Mouse (Mus musculus) forebrain, embryonic 13.5 days (tissue): Measurements from ENCODE around the gene Crybb1. TPM values are rescaled to one million over a fixed set of nuclear protein-coding genes. Genes with fewer than 3 reads are reported as not detected.
A peak's percentile ranks its signal among the peaks of the same experiment; 100 is the strongest.

Experiments used
- ATAC-seq: fragments of 200-750 bp; cut with Nextera tagmentation; 2 replicates; pipeline ENCODE4 v1.8.0; 2017
- H3K27ac ChIP-seq: fragments of 300-500 bp; sonication (generic); 2 replicates; pipeline ENCODE4 v1.5.1; 2015; ENCODE audit warnings: inconsistent platforms, mild to moderate bottlenecking, moderate library complexity
- H3K27me3 ChIP-seq: fragments of 300-500 bp; sonication (generic); 2 replicates; pipeline ENCODE4 v1.6.1; 2015; ENCODE audit warnings: mild to moderate bottlenecking, inconsistent platforms
- H3K36me3 ChIP-seq: fragments of 300-500 bp; sonication (generic); 2 replicates; pipeline ENCODE4 v1.6.1; 2015; ENCODE audit warnings: mild to moderate bottlenecking, inconsistent platforms; ENCODE audit not compliant: poor library complexity, severe bottlenecking
- H3K4me1 ChIP-seq: fragments of 300-500 bp; sonication (generic); 2 replicates; pipeline ENCODE4 v1.6.1; 2015; ENCODE audit warnings: inconsistent platforms
- H3K4me2 ChIP-seq: fragments of 300-500 bp; sonication (generic); 2 replicates; pipeline ENCODE4 v1.6.1; 2015; ENCODE audit warnings: inconsistent platforms, mild to moderate bottlenecking, moderate library complexity
- H3K4me3 ChIP-seq: fragments of 300-500 bp; sonication (generic); 2 replicates; pipeline ENCODE4 v1.5.1; 2015; ENCODE audit warnings: mild to moderate bottlenecking, inconsistent platforms
- H3K9ac ChIP-seq: fragments of 300-500 bp; sonication (generic); 2 replicates; pipeline ENCODE4 v1.6.1; 2015; ENCODE audit warnings: mild to moderate bottlenecking, inconsistent platforms
- H3K9me3 ChIP-seq: fragments of 300-500 bp; sonication (generic); replicated peaks from 2 replicates; pipeline ENCODE4 v1.6.1; 2016; ENCODE audit warnings: inconsistent platforms
- WGBS: fragments of 180-500 bp; shearing (Covaris S2); methylation state at CpG from one replicate; pipeline ENCODE4 v1.1.7; 2015; 5-methylcytosine and 5-hydroxymethylcytosine counted together
- polyA plus RNA-seq: library from polyadenylated mRNA; unstranded; fragments of >200 nt; fragmentation: Nextera tagmentation; extraction: Ambion mirVana; gene quantifications from 2 replicates; pipeline ENCODE4 v1.2.1, GENCODE M21; 2015

Gene Crybb1
- polyA plus RNA-seq, 1 experiment from 2014 or later, result 2.1 TPM

GRCm38 (mm10) chr5:112217031-112217430 lies 38.6 kb upstream of the Crybb1 start:
- WGBS, result 43% methylated on average over 22 of the region's 22 CpGs
- no peak overlapping the region for H3K4me3 ChIP-seq
- H3K9me3 ChIP-seq, result no peaks in the 10 kb centered on the region
- H3K27ac ChIP-seq, result peak overlapping the region; percentile 76
- H3K9ac ChIP-seq, result peak overlapping the region; percentile 7; the same call in 1 of the 2 replicates
- no peak for ATAC-seq
- H3K36me3 ChIP-seq, result peaks cover 51% of the 10 kb centered on the region
- H3K4me2 ChIP-seq, result no peak overlapping the region
- peaks cover 93% of the 10 kb centered on the region for H3K4me1 ChIP-seq
- H3K27me3 ChIP-seq, result no peaks in the 10 kb centered on the region

GRCm38 (mm10) chr5:112218679-112219078 lies 36.9 kb upstream of the Crybb1 start:
- no peak overlapping the region for H3K4me2 ChIP-seq
- no peaks in the 10 kb centered on the region for H3K27me3 ChIP-seq
- no peaks in the 10 kb centered on the region for H3K9me3 ChIP-seq
- H3K36me3 ChIP-seq, result peaks cover 67% of the 10 kb centered on the region
- no peak overlapping the region for H3K9ac ChIP-seq
- no peak for ATAC-seq
- peaks cover 95% of the 10 kb centered on the region for H3K4me1 ChIP-seq
- no peak overlapping the region for H3K4me3 ChIP-seq
- H3K27ac ChIP-seq, result peak overlapping the region; percentile 54; the same call in 1 of the 2 replicates
- WGBS, result 65% methylated on average over 4 of the region's 4 CpGs

GRCm38 (mm10) chr5:112219398-112219797 lies 36.2 kb upstream of the Crybb1 start:
- Histone ChIP-seq H3K36me3 (peaks cover 74% of the 10 kb centered on the region), H3K4me2 (no peak overlapping the region), H3K4me3 (no peak overlapping the region), H3K9me3 (no peaks in the 10 kb centered on the region), H3K9ac (no peak overlapping the region), H3K4me1 (peaks cover 94% of the 10 kb centered on the region), H3K27me3 (no peaks in the 10 kb centered on the region), H3K27ac (peak overlapping the region; percentile 35; the same call in 1 of the 2 replicates)
- ATAC-seq, result no peak
- 20% methylated on average over 1 of the region's 1 CpGs for WGBS

GRCm38 (mm10) chr5:112220203-112220602 lies 35.4 kb upstream of the Crybb1 start:
- Histone ChIP-seq H3K4me1 (peaks cover 95% of the 10 kb centered on the region), H3K4me2 (no peak overlapping the region), H3K4me3 (no peak overlapping the region), H3K36me3 (peaks cover 82% of the 10 kb centered on the region), H3K9ac (no peak overlapping the region), H3K9me3 (no peaks in the 10 kb centered on the region), H3K27ac (no peak overlapping the region), H3K27me3 (no peaks in the 10 kb centered on the region)
- WGBS, result 89% methylated on average over 8 of the region's 8 CpGs
- ATAC-seq, result no peak

GRCm38 (mm10) chr5:112225591-112225990 lies 30.0 kb upstream of the Crybb1 start:
- Histone ChIP-seq H3K4me2 (peak overlapping the region; percentile 95), H3K9me3 (no peaks in the 10 kb centered on the region), H3K36me3 (peaks cover 45% of the 10 kb centered on the region), H3K9ac (peak overlapping the region; percentile 97), H3K4me3 (peak overlapping the region; percentile 68), H3K4me1 (peaks cover 74% of the 10 kb centered on the region), H3K27ac (peak overlapping the region; percentile 97), H3K27me3 (no peaks in the 10 kb centered on the region)
- 8% methylated on average over 6 of the region's 6 CpGs for WGBS
- no peak for ATAC-seq

GRCm38 (mm10) chr5:112227354-112227753 lies 28.3 kb upstream of the Crybb1 start:
- Histone ChIP-seq H3K4me2 (peak overlapping the region; percentile 95), H3K4me3 (peak overlapping the region; percentile 68), H3K9ac (peak overlapping the region; percentile 97), H3K27ac (peak overlapping the region; percentile 97), H3K27me3 (no peaks in the 10 kb centered on the region), H3K36me3 (peaks cover 28% of the 10 kb centered on the region), H3K4me1 (peaks cover 60% of the 10 kb centered on the region), H3K9me3 (no peaks in the 10 kb centered on the region)
- 0% methylated on average over 30 of the region's 30 CpGs for whole genome bisulfite sequencing
- ATAC-seq, result peak; percentile 28

GRCm38 (mm10) chr5:112227898-112228239 lies 27.7 kb upstream of the Crybb1 start:
- Histone ChIP-seq H3K27me3 (no peaks in the 10 kb centered on the region), H3K4me2 (peak overlapping the region; percentile 95), H3K27ac (peak overlapping the region; percentile 97), H3K9me3 (no peaks in the 10 kb centered on the region), H3K4me3 (peak overlapping the region; percentile 68), H3K4me1 (peaks cover 55% of the 10 kb centered on the region), H3K36me3 (peaks cover 22% of the 10 kb centered on the region), H3K9ac (peak overlapping the region; percentile 97)
- no peak for ATAC-seq
- WGBS, result under 1% methylated on average over 13 of the region's 13 CpGs

GRCm38 (mm10) chr5:112228240-112229076 lies 27.2 kb upstream of the Crybb1 start:
- Histone ChIP-seq H3K4me3 (peak overlapping the region; percentile 68), H3K27ac (peak overlapping the region; percentile 97), H3K27me3 (no peaks in the 10 kb centered on the region), H3K9me3 (no peaks in the 10 kb centered on the region), H3K4me2 (peak overlapping the region; percentile 95), H3K36me3 (peaks cover 17% of the 10 kb centered on the region), H3K9ac (peak overlapping the region; percentile 97), H3K4me1 (peaks cover 49% of the 10 kb centered on the region)
- WGBS, result under 1% methylated on average over 57 of the region's 57 CpGs
- ATAC-seq, result peak; percentile 80

GRCm38 (mm10) chr5:112235806-112236205 lies 19.8 kb upstream of the Crybb1 start:
- peaks cover 43% of the 10 kb centered on the region for H3K4me1 ChIP-seq
- no peak overlapping the region for H3K4me3 ChIP-seq
- no peaks in the 10 kb centered on the region for H3K27me3 ChIP-seq
- no peaks in the 10 kb centered on the region for H3K9me3 ChIP-seq
- H3K9ac ChIP-seq, result no peak overlapping the region
- no peak overlapping the region for H3K4me2 ChIP-seq
- H3K36me3 ChIP-seq, result no peaks in the 10 kb centered on the region
- 0 out of 2 replicates have a peak overlapping the region, but pooled peaks have one; percentile 95 for H3K27ac ChIP-seq
- no peak for ATAC-seq
- WGBS, result 57% methylated on average over 5 of the region's 5 CpGs

GRCm38 (mm10) chr5:112236631-112237030 lies 19.0 kb upstream of the Crybb1 start:
- peak overlapping the region; percentile 61 for H3K9ac ChIP-seq

GRCm38 (mm10) chr5:112237439-112237838 lies 18.2 kb upstream of the Crybb1 start:
- no peaks in the 10 kb centered on the region for H3K9me3 ChIP-seq
- no peaks in the 10 kb centered on the region for H3K27me3 ChIP-seq
- ATAC-seq, result peak; percentile 77
- WGBS, result 3% methylated on average over 16 of the region's 16 CpGs
- peaks cover 50% of the 10 kb centered on the region for H3K4me1 ChIP-seq
- H3K27ac ChIP-seq, result peak overlapping the region; percentile 95
- H3K36me3 ChIP-seq, result no peaks in the 10 kb centered on the region
- H3K4me3 ChIP-seq, result peak overlapping the region; percentile 21; the same call in 1 of the 2 replicates
- peak overlapping the region; percentile 50 for H3K4me2 ChIP-seq
- peak overlapping the region; percentile 61 for H3K9ac ChIP-seq

More at GRCm38 (mm10) chr5:112236631-112237030, 19.0 kb upstream of the Crybb1 start:
- peak overlapping the region; percentile 95 for H3K27ac ChIP-seq
- peaks cover 46% of the 10 kb centered on the region for H3K4me1 ChIP-seq
- H3K9me3 ChIP-seq, result no peaks in the 10 kb centered on the region
- peak overlapping the region; percentile 50 for H3K4me2 ChIP-seq
- H3K4me3 ChIP-seq, result 0 out of 2 replicates have a peak overlapping the region, but pooled peaks have one; percentile 21
- no peak for ATAC-seq
- 66% methylated on average over 2 of the region's 2 CpGs for WGBS
- H3K36me3 ChIP-seq, result no peaks in the 10 kb centered on the region
- no peaks in the 10 kb centered on the region for H3K27me3 ChIP-seq

- no peak overlapping the region; the same call in 1 of the 2 replicates for H3K4me3 ChIP-seq
Measured at GRCm38 (mm10) chr5:112237866-112238570, 17.6 kb upstream of the Crybb1 start.

More at GRCm38 (mm10) chr5:112237866-112238570, 17.6 kb upstream of the Crybb1 start:
- Histone ChIP-seq H3K4me2 (peak overlapping the region; percentile 50), H3K27ac (peak overlapping the region; percentile 95), H3K9me3 (no peaks in the 10 kb centered on the region), H3K36me3 (no peaks in the 10 kb centered on the region), H3K27me3 (no peaks in the 10 kb centered on the region), H3K4me1 (peaks cover 50% of the 10 kb centered on the region), H3K9ac (peak overlapping the region; percentile 61)
- ATAC-seq, result peak; percentile 11; the same call in 1 of the 2 replicates
- 43% methylated on average over 8 of the region's 9 CpGs for WGBS
